Mouse (Mus musculus): Measurements from ENCODE around the gene Rgl3. TPM values are rescaled to one million over a fixed set of nuclear protein-coding genes. Genes with fewer than 3 reads are reported as not detected.
A peak's percentile ranks its signal among the peaks of the same experiment; 100 is the strongest.

Rgl3 gene
- polyA plus RNA-seq, 1 experiment = 11.2 TPM

DNA sequence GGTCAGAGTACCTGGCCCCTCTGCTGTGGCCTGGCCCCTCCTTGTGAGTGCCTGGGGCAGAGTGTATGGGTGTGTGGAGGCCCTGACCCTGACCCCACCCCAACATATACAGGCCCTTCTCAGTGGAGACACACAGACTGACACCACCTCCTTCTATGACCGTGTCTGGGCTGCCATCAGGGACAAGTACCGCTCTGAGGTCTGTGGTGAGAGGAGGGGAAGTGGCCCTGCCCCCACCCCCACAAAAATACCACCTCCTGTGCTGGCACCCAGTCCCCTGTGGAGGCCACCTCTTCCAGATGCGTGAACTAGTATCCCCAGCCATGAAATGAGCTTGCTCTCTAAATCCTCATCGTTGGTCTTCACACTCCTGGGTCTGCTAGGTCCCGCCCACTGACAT, 21.8 kb upstream of the Rgl3 start:
- no peaks in the 10 kb centered on the region for H3K79me2 ChIP-seq (ENCODE audit: control insufficient read depth, insufficient read depth)
- no peak overlapping the region for H3ac ChIP-seq (ENCODE audit: control insufficient read depth, insufficient read length)
- H3K4me3 ChIP-seq = no peak overlapping the region
- H3K4me2 ChIP-seq (ENCODE audit: low read depth) = no peak overlapping the region
- TF ChIP-seq TCF3 (IDR thresholded peaks at IDR 0.05; ENCODE audit: insufficient read length, low read depth) (no peak), USF1 (IDR thresholded peaks at IDR 0.05; ENCODE audit: low read depth) (no peak), MAX (IDR thresholded peaks at IDR 0.05; ENCODE audit: low read depth) (no peak), REST (IDR thresholded peaks at IDR 0.05; ENCODE audit: insufficient read depth, insufficient read length) (no peak), POLR2AphosphoS2 (IDR thresholded peaks at IDR 0.05; ENCODE audit: insufficient read length, low read depth) (no peak), MYOG (IDR thresholded peaks at IDR 0.05; ENCODE audit: control insufficient read depth in 1 of 3, insufficient read depth in 1 of 3, insufficient read length in 2 of 3, low read depth in 2 of 3) (no peak), E2F4 (IDR thresholded peaks at IDR 0.05; ENCODE audit: insufficient read depth) (no peak), CEBPB (IDR thresholded peaks at IDR 0.05; ENCODE audit: insufficient read depth, poor library complexity, severe bottlenecking) (no peak)
- no peaks in the 10 kb centered on the region for H3K27me3 ChIP-seq (ENCODE audit: control insufficient read depth, insufficient read depth, insufficient read length)
- peaks cover 18% of the 10 kb centered on the region for H3K36me3 ChIP-seq (ENCODE audit: control insufficient read depth, insufficient read depth)

DNA sequence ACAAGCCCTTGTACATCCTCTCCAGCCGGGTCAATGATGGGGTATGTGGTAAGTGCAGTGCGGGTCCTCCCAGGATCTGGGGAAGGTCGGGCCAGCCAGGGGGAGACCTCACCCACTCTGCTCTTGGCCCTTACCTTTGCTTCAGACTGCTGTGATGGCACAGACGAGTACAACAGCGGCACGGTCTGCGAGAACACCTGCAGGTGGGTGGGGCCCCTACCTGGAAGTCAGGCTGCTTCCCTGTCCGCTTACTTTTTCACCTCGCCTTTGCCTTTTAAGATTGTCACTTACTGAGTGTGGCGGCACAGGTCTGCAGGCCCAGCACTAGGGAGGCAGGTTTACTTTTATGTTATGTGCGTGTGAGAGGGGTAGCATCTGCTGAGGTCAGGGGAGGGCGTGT, 15.3 kb upstream of the Rgl3 start:
- H3K4me3 ChIP-seq = peak overlapping the region; percentile 70
- TF ChIP-seq TCF12 (IDR thresholded peaks at IDR 0.05; ENCODE audit: insufficient read depth, poor library complexity, severe bottlenecking) (no peak), MYOD1 (IDR thresholded peaks at IDR 0.05; ENCODE audit: control insufficient read depth in 1 of 3, insufficient read length in 2 of 3, low read depth in 2 of 3) (no peak), POLR2A (IDR thresholded peaks at IDR 0.05; ENCODE audit: insufficient read length, low read depth) (no peak), TCF3 (IDR thresholded peaks at IDR 0.05; ENCODE audit: insufficient read length, low read depth) (no peak), REST (IDR thresholded peaks at IDR 0.05; ENCODE audit: insufficient read depth, insufficient read length) (no peak), MYOG (IDR thresholded peaks at IDR 0.05; ENCODE audit: control insufficient read depth in 1 of 3, insufficient read depth in 1 of 3, insufficient read length in 2 of 3, low read depth in 2 of 3) (no peak), USF1 (IDR thresholded peaks at IDR 0.05; ENCODE audit: low read depth) (no peak), MAX (IDR thresholded peaks at IDR 0.05; ENCODE audit: low read depth) (no peak), SRF (IDR thresholded peaks at IDR 0.05; ENCODE audit: control insufficient read depth, insufficient read length, low read depth) (no peak), CEBPB (IDR thresholded peaks at IDR 0.05; ENCODE audit: insufficient read depth, poor library complexity, severe bottlenecking) (no peak)
- H3ac ChIP-seq (ENCODE audit: control insufficient read depth, insufficient read length) = no peak overlapping the region
- no peaks in the 10 kb centered on the region for H3K27me3 ChIP-seq (ENCODE audit: control insufficient read depth, insufficient read depth, insufficient read length)
- no peak overlapping the region for H3K4me2 ChIP-seq (ENCODE audit: low read depth)
- H3K79me2 ChIP-seq (ENCODE audit: control insufficient read depth, insufficient read depth) = peaks cover 8% of the 10 kb centered on the region
- H3K36me3 ChIP-seq (ENCODE audit: control insufficient read depth, insufficient read depth) = peaks cover 12% of the 10 kb centered on the region

DNA sequence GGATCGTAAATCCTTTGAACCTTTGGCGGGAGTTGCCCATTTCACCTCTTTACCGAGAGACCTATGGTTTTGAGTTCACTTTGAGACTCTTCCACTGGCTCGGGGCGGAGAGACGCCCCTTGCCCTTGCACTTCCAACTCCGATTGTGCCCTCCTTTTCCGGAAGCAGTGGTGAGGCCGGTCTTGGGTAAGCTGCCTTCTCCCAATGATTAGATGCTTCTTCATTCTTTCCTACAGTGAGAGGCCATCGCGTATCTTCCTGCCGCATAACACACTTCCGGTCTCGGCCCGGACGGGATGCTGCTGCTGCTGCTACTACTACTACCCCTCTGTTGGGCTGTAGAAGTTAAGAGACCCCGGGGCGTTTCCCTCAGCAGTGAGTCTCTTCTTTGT, 13.9 kb upstream of the Rgl3 start:
- Histone ChIP-seq H3K4me3 (peak overlapping the region; percentile 70), H3K79me2 (ENCODE audit: control insufficient read depth, insufficient read depth) (peaks cover 8% of the 10 kb centered on the region), H3K27me3 (ENCODE audit: control insufficient read depth, insufficient read depth, insufficient read length) (no peaks in the 10 kb centered on the region), H3K36me3 (ENCODE audit: control insufficient read depth, insufficient read depth) (peaks cover 12% of the 10 kb centered on the region), H3ac (ENCODE audit: control insufficient read depth, insufficient read length) (peak overlapping the region; percentile 39), H3K4me2 (ENCODE audit: low read depth) (peak overlapping the region; percentile 86)
- no peak for TF ChIP-seq TCF3 (IDR thresholded peaks at IDR 0.05; ENCODE audit: insufficient read length, low read depth)
- no peak for TF ChIP-seq POLR2AphosphoS2 (IDR thresholded peaks at IDR 0.05; ENCODE audit: insufficient read length, low read depth)
- no peak for TF ChIP-seq USF1 (IDR thresholded peaks at IDR 0.05; ENCODE audit: low read depth)
- TF ChIP-seq MYOG (IDR thresholded peaks at IDR 0.05; ENCODE audit: control insufficient read depth in 1 of 3, insufficient read depth in 1 of 3, insufficient read length in 2 of 3, low read depth in 2 of 3) = no peak
- TF ChIP-seq MYOD1 (IDR thresholded peaks at IDR 0.05; ENCODE audit: control insufficient read depth in 1 of 3, insufficient read length in 2 of 3, low read depth in 2 of 3) = no peak
- TF ChIP-seq CEBPB (IDR thresholded peaks at IDR 0.05; ENCODE audit: insufficient read depth, poor library complexity, severe bottlenecking) = no peak
- TF ChIP-seq TCF12 (IDR thresholded peaks at IDR 0.05; ENCODE audit: insufficient read depth, poor library complexity, severe bottlenecking) = no peak
- no peak for TF ChIP-seq POLR2A (IDR thresholded peaks at IDR 0.05; ENCODE audit: insufficient read length, low read depth)

DNA sequence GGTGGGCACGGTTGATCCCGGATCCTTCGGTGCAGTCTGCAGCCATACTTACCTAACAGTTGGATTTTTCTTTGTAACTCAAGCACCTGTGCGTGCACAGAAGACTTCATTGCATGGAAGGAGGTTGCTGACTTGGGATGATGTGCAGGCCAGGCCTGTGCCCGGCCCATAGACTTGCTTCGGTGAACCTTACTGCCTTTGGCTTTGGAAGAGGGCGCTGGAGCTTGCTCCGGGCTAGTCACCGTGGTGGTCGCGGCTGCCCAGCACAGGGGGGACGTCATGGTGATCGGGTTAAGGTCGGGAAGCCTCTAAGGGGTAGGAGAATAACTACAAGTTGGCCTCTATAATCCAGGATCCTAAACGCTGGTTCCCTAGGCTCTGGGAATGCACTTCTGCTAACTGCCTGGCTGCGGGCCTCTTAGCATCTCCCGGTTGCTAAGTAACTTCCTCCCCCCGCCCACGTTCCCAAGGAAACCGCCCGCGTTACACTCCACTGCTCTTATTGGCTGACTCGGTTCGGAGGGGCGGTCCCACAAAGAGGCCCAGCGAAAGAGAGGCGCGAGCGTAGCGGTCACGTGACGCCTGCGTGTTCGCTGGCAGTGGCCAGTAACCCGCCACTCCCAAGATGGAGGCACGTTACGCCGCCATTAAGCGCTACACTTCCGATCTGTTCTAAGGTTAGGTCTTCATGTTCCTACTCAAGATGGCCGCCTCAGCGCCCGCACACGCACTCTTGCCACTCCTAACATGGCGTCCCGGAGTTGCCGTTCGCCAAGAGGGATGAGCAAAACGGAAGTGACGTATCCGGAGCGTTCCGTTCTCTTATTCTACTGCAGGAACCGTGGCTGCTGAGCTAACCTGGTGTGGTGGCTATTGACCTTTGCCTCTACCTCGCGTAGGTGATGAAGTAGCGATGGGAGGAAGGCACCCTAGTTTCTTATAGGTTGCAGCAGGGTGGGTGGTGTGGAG, 13.2 kb upstream of the Rgl3 start, which contains the start of the genes Ccdc151 and Prkcsh:
TSS of gene Ccdc151 (minus strand) at position 441 of the 969 bp plus-strand sequence.
TSS of gene Prkcsh (plus strand) at position 613 of the 969 bp plus-strand sequence.
- Histone ChIP-seq H3ac (ENCODE audit: control insufficient read depth, insufficient read length) (peak within 1 kb of the TSS; percentile 39), H3K27me3 (ENCODE audit: control insufficient read depth, insufficient read depth, insufficient read length) (no peaks in the 10 kb centered on the region), H3K79me2 (ENCODE audit: control insufficient read depth, insufficient read depth) (peaks cover 8% of the 10 kb centered on the region), H3K4me3 (peak within 1 kb of the TSS; percentile 70), H3K4me2 (ENCODE audit: low read depth) (peak within 1 kb of the TSS; percentile 86), H3K36me3 (ENCODE audit: control insufficient read depth, insufficient read depth) (peaks cover 12% of the 10 kb centered on the region)
- TF ChIP-seq POLR2AphosphoS2 (IDR thresholded peaks at IDR 0.05; ENCODE audit: insufficient read length, low read depth) (peak; percentile 91), MAX (IDR thresholded peaks at IDR 0.05; ENCODE audit: low read depth) (no peak), TCF3 (IDR thresholded peaks at IDR 0.05; ENCODE audit: insufficient read length, low read depth) (no peak), E2F4 (IDR thresholded peaks at IDR 0.05; ENCODE audit: insufficient read depth) (no peak), MYOG (IDR thresholded peaks at IDR 0.05; ENCODE audit: control insufficient read depth in 1 of 3, insufficient read depth in 1 of 3, insufficient read length in 2 of 3, low read depth in 2 of 3) (no peak), CEBPB (IDR thresholded peaks at IDR 0.05; ENCODE audit: insufficient read depth, poor library complexity, severe bottlenecking) (no peak), SRF (IDR thresholded peaks at IDR 0.05; ENCODE audit: control insufficient read depth, insufficient read length, low read depth) (peak; percentile 71), TCF12 (IDR thresholded peaks at IDR 0.05; ENCODE audit: insufficient read depth, poor library complexity, severe bottlenecking) (no peak), MYOD1 (IDR thresholded peaks at IDR 0.05; ENCODE audit: control insufficient read depth in 1 of 3, insufficient read length in 2 of 3, low read depth in 2 of 3) (no peak), REST (IDR thresholded peaks at IDR 0.05; ENCODE audit: insufficient read depth, insufficient read length) (no peak), POLR2A (IDR thresholded peaks at IDR 0.05; ENCODE audit: insufficient read length, low read depth) (peak; percentile 92), USF1 (IDR thresholded peaks at IDR 0.05; ENCODE audit: low read depth) (peak; percentile 88)

All from myocyte (in vitro differentiated cells).